Mouse (Mus musculus) gastrocnemius, postnatal 25 days (tissue): Measurements from ENCODE around the gene Slc2a5. TPM values are rescaled to one million over a fixed set of nuclear protein-coding genes. Genes with fewer than 3 reads are reported as not detected.

Source experiments
- DNase-seq: peaks from one replicate; pipeline ENCODE4 v3.0.0; 2022
- long read RNA-seq, 2 experiments: library from polyadenylated mRNA; stranded (forward); transcript quantifications; one replicate each; pipeline ENCODE4 v2.0.0; 2021
- total RNA-seq, 2 experiments: library from RNA; stranded (reverse); gene quantifications; 1 replicate in 1 of 2; 2 replicates in 1 of 2; pipeline ENCODE4 v1.2.3; 2021

The Slc2a5 gene
- total RNA-seq = under 1 TPM in 1 of 2 experiments, not detected in 1; 0.54 TPM
- long read RNA-seq, experiment 1 = 0 reads
- long read RNA-seq, experiment 2 = 0 reads

DNA sequence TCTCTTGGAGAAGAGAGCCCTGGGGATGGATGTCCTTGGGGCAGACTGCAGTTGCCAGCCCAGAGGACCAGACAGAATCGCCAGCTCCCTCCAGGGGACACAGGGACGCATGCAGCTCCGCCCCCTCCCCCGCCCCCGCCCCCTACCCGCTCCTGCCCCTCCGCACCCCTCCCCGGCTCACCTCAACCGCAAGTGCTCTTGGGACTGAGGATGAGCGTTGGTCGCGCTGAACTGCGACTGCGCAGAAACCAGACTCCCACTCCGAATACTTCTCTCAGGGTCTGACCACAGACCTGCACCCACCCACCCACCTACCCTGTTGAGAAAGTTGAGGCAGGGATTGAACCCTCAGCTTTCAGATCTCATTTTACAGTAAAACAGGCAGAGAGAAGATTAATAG, at the start of gene Slc2a5:
Gene Slc2a5, plus strand, starts transcription at position 229 of the 400 bp plus-strand sequence.
- no peak for DNase-seq

DNA sequence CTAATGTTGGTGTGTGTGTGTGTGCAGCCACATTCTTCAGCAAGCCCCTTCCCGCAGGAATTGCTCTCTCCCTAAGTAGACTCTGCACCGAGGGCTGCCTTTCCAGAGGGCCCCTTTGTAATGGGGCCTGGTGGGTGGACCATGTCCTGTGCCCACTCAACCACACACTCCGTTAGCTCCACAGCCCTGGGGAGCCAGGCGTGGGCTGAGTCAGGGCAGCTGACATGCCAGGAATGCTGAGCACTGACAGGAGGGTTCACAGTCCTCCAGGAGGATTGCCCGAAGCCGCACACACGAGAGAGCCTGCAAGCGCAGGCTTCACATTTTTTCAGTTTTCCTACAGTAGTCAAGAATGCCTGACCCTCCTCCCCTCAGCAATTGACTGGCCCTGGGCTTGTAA, 48.9 kb upstream of the Slc2a5 start:
- no peak for DNase-seq

DNA sequence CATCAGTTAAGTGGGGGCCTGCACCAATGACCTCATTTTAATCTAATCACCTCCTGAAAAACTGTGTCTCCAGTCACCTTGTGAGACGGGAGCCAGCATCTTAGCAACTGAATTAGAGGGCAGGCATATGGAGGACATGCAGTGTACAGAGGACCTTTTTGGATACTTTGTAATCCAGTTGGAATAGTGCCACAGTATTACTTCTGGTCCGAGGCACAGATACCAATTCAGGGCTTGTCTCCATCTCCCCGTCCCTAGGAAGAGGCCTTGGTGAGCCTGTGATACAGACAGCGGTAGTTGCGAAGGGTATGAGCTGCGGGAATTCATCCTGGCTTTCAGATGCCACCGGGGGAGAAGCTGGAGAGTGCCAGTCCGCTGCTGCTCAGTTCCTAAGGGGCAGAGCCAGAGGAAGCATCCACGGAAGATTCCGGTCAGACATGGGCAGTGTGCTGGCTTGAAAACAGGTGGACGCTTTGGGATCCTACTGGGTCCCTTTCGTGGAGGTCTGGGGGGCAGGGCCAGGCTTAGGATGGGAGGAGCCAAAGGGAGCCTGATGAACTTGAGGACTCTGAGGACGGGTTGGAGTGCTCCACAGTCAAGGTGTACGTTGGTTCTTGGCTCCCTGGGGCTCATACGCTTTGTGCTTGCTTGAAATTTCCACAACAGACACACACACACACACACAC, 46.5 kb upstream of the Slc2a5 start:
- DNase-seq = no peak

DNA sequence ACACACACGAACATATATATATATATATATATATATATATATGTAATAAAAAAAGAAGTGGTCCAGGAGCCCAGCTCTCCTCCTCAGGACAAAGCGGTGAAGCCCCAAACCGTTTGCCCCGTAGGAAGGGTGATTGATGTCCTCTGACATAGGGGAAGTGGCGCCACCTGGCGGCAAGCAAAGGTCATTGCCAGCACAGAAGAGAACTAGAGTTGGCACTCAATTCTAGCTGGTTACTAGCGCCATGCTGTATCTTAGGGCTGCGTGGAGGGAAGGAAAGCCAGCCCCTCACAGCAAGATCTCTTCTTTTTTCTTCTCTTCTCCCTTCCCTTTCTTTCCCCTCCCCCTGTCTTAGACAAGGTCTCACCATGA, 46.0 kb upstream of the Slc2a5 start:
- DNase-seq = no peak

DNA sequence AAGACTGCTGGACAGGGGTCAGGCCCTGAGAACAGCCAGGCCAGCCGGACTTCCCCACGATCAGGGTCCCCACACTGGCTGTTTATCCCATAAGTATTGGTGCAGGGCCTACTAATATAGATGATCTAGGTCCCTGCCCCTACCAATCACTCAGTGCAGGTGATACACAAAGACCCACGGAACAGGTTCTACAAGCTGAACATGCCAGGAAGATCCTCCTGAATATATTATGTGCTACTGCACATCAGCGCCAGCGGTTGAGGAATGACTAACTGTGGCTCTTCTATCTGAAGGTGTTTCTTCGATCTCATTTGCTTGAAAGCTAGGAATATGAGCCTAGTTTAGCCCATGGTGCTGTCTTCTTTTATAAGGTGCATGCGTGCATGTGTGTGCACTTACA, 43.7 kb upstream of the Slc2a5 start:
- DNase-seq = no peak

DNA sequence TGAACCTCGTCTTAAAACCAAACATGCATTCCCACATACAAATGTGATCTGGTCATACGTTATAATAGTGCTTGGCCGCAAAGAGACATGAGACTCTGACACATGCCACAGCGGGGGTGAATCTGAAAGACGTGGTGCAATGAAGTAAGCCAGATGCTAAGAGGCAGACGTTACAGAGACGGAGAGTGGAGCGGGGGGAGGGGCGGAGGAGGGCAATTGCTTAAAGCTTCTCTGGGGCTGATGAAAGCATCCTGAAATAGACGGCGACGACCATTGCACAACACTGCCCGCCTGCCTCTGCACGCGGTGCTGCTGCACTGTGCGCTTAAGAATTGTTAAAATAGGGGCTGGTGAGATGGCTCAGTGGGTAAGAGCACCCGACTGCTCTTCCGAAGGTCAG, 42.9 kb upstream of the Slc2a5 start:
- DNase-seq = no peak

DNA sequence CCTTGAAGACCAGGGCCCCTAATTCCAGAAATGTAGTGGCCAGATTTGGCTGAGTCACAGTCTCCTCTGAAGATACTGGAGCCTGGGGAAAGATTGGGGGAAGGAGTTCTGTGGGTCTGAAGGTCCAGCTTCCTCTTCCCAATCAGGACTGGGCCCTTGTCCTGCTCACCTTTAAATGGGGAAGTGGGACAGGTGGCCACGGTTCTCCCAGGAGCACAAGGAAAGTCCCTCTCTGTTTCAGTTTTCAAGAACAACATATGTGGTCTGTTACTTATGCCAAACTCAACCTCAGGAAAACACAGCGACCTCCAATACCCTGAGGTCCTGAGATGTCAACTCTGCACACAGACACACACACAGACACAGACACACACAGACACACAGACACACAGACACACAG, 40.4 kb upstream of the Slc2a5 start:
- DNase-seq = no peak

DNA sequence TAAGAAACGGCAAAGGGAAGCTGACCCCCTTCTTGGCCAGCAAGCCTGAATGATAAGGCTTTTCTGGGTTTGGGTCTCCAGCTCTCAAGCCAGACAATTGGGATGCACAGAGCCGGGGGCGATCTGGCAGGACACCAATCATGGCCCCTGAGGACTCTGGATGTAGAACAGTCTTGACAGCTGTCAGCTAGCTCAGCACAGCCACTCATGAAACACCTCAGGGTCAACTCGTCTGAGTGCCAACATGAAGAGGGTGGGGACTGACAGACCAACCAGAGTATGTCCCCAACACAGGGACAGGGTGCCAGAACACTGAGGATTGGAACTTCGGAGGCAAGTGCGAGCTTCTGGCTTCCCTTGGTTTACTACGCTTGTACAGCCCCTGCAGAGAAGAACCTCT, 39.8 kb upstream of the Slc2a5 start:
- no peak for DNase-seq

DNA sequence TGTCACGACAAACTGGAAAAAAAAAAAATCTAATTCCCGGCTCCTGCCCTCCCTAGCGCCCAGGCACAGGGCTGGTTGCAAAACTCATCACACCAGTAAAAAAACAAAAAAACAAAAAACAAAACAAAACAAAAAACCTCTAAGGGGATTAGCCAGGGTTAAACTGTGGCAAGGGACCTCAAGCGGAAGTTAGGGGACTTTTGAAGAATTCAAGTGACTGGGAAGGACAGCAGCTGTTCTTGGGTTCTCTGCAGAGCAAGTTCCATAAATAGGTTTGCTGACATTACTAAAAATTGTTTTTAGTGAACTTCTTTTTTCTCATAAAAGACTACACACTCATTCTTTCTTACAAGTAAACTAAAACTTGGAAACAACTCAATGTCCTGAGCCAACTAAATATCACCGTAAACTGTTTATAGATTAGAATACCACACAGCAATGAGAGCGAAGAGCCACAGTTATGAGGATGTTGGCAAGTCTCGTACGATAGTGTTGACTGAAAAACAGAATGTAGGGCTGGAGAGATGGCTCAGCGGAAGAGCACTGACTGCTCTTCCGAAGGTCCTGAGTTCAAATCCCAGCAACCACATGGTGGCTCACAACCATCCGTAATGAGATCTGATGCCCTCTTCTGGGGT, 38.6 kb upstream of the Slc2a5 start:
- no peak for DNase-seq

DNA sequence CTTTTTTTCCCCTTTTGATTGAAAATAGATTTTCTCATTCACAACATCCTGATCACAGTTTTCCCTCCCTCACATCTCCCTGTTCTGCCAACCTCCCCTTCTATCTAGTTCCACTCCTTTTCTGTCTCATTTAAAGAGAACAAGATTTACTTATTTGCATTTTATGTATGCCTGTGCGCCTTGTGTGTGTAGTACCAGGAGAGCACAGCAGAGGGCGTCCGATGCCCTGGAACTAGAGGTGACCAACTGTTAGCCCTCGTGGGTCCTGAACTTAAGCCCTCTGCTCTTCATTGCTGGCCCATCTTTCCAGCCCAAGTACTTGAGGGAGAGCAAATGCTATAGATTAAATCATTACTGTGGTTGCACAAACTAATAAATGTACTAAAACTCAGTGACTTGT, 33.7 kb upstream of the Slc2a5 start:
- no peak for DNase-seq

DNA sequence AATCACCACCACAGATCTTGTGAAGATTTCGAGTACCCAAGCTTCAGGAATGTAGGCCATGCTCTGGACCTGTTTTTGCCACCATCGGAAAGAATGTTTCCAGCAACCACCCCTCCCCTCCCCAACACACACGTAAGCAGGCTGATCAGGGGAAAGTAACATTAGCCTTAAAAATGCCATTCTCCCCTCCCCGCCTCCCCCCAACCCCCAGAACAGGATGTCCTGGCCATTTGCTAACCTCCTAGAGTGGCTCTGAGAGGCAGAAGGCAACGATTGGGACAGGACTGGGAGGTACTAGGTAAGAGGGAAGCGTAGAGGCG, 32.3 kb upstream of the Slc2a5 start:
- DNase-seq = no peak

DNA sequence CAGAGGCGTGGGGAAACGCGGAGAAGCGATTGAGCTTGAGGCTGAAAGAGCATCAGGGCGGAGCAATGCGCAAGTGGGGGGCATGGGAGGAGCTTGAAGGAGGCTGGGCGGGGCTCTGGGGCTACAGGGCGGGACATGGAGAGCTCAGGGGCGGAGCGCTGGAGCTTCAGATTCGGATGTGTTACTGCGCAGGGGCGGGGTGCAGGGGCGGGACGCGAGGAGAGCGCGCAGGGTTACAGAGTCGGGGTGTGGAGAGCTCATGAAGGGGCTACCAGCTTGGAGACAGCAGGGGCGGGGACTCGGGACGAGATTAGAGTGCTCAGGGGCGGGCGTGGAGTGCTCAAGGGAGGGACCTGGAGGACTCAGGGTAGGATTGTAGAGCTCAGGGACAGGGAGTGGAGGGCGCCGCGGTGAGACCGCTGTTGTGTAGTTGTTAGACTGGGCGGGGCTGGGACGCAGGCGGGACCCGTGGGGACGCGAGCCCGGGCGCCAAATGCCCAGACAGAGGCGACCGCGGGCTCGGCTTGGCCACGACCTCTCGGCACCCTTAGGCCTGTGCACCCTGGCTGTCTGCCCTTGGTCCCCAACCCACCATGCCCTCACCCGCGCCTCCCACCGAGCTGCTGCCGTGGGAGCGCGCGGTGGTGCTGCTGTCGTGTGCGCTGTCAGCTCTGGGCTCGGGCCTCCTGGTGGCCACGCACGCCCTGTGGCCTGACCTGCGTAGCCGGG, 31.8 kb upstream of the Slc2a5 start, which contains the start of gene Gpr157:
Gene Gpr157, plus strand, starts transcription at position 205 of the 729 bp plus-strand sequence.
- DNase-seq = peak; percentile 95

DNA sequence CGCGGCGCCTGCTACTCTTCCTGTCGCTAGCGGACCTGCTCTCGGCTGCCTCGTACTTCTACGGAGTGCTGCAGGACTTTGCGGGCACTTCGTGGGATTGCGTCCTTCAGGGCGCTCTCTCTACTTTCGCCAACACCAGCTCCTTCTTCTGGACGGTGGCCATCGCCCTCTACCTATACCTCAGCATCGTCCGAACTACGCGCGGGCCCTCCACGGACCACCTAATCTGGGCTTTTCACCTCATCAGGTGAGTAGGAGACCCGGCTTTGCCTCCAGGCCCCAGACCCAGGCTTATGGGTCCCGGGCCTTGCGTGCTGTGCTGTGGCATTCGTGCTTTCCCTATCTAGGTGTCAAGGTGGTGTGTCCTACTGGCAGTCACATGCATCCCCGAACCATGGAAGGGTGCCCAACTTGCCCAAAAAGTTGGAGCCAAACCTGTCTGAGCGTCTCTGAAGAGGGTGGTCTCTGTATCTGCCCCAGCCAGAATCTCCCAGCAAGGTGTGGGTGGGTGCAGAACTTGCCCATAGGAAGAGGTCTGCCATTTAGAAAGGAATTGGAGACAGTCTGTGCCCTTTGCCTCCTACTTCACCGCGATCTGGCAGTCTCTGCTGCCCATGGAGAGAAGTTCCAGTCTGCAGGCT, 31.1 kb upstream of the Slc2a5 start:
- peak; percentile 34 for DNase-seq

DNA sequence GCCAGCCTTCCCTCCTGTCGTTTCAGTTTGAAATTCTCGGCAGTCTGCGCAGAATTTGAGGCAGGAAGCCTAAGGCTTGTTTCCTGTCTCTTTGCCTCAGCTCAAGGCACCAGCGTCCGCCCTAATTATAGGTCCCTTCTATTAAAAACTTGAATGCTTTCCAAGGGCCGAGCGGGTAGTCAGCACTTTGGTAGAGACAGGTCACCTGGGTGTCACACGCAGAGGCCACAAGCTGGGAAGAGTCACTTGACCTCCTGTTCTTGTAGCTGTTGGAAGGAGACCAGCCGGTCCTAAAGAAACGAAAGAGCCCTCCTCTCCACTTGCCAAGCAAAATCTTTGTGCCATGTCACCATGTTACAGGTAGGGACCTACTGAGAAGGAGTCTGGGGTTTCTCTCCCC, 30.0 kb upstream of the Slc2a5 start:
- DNase-seq = peak; percentile 51

DNA sequence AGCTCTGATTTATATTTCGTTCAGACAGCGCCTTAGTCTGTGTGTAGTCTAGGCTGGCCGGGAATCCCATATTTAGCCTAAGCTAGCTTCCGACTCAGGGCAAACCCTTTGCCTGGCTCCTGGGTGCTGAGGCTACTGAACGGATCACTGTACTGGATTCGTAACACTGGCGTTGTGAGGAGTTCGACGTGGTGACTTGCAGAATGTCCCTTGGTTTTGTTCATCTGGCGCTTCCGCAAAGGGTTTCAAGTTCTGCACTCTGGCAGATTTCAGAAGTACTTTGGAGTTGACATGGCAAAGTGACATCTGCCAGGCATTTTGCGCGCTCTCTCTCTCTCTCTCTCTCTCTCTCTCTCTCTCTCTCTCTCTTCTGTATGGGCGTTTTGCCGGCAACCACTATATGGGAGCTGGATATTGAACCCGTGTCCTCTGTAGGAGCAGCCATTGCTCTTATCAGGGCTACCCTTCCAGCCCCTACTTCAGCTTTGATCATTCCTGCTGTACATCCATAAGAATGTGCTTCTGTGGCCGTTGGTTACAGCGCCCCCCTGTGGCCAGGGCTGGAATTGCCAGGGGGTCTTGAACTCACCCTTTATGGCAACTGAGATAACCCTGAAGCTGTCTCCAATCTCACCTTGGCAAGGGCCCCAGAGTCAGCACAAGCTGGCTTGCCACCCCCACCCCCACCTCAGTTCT, 27.0 kb upstream of the Slc2a5 start:
- DNase-seq = no peak

DNA sequence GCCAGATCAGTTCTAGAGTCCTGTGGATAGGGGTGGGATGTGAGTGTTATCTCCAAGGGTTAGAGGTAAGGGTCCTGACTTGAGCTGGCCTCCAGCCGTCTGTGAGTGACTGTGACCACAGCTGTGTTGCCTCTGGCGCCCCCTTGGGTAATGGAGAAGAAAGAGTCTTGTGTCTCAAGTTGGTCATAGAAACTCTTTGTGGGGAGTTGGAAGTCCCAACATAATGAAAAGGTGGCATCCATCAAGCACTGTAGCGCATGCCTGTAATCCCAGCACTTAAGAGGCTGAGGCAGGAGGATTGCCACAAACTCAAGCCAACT, 26.5 kb upstream of the Slc2a5 start:
- DNase-seq = no peak

DNA sequence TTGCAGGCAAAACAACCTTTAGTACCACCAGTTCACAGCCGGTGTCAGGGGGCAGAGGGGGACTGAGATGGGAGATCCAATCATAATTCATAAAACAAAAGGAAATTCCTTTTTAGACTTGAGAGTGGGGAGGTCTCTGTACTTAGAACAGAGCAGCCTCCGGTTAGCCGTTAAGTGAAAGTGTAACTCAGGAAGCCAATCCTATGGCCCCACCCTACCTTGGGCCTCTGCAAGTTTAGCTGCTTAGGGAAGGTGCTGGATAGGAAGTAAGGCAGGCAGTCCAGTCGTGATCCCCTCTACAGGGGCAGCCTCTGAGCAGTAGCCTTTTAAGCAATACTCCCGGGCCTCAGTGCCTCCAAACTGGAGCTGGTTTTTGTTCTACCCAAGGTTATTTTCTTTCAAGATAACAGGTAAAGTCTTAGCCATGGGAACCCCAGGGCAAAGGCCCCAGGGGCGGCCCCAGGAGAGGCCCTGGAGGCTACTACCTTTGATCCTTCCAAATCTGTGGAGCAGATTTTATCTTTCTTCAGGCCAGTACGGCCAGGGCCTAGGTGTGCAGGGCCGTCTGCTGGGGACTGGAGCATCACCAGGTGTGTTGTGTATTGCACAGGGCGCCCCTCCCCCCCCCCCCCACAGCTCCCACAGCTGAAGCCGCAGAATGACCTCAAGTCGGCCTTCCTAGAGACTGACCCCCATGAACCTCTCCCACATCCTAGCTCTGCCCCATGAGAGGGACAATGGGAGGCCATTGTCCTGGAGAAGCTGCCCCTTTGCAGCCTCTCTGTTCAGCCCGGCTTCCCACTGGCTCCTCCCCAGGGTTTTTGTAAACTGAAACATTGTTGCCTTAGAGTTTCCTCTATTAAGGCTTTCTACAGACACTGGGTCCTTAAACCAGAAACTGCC, 25.3 kb upstream of the Slc2a5 start:
- no peak for DNase-seq

DNA sequence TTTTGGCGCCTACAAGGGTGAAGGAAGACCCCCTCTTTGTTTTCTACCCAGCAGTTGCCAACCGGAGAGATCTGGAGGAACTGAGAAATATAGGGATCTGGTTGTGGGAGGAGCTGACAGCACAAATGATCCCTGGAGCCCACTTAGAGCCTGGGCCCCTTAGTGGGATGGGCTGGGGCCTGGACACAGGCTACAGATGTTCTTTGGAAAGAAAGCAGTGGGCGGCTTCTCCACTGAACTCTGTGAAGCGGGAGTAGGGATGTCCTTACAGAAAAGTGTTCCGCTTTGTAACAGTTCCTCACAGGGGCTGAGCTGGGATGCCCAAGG, 24.7 kb upstream of the Slc2a5 start:
- no peak for DNase-seq

DNA sequence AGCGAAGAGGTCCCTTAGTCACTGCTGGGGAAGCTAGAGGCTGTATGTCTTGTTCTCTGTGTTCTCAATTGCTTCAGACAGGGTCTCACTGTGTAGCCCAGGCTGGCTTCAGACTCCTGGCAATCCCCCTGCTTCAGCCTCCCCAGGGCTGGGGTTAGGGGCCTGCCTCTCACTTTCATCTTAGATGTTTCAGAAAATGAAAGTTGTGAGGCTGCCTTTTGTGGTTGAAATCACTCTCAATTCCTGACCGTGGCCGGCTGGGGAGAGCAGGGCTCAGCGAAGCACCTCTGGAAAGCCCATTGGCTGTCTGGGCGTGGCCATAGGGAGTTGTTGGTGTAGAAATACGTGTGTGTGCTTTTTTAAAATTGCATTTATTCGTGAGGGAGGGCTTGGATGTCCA, 22.8 kb upstream of the Slc2a5 start:
- DNase-seq = no peak

DNA sequence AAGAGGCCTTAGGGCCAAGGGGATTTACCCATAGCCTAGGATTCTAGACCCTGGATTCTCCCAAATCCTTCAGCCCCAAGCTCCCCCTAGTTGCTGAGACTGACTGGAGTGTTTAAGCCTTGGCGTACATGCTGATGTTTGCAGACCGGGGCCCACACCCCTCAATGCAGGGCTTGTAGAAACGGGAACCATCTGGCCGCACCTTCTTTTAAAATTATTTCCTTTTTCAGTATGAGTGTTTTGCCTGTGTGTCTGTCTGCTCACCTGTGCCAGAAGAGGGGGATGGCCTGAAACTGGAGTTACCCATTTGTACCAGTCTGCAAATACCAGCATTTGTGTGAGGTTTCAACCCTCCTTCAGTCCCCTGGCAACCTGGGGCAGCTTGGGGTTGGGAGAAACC, 21.2 kb upstream of the Slc2a5 start:
- no peak for DNase-seq

DNA sequence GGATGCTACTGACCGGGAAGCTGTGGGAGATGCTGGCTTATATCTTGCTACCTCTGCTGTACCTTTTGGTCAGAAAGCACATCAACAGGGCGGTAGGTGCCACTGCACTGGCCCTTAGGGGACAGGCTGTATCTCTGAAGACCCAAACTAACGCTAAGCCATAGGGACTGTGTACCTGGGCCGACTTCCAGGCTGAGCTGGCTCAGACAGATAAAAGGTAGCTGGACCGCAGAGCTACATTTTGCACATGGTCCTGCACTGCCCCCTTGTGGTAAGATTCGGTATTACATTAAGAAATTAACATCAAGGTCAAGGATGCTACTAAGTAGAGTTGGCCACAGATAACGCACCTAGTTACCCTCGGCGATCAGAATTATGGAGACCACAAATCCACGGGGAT, 20.2 kb upstream of the Slc2a5 start:
- peak; percentile 42 for DNase-seq

DNA sequence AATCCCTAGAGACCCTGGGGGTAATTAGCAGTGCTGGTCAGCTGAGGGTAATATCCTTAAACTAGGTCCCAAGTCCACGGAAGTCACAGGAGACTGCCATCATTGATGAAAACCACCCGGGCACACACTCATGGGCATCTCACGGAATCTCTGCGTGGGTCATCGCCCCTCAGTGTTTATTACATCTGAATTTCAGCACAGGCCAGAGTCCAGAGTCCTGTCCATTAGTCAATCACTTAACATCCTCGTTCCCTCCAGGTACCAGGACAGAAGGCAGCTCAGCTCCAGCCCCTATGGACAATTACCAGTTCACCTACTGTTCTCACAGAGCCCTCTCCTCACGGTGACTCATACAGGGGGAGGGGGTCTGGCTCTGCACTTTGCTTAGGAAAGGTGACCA, 16.3 kb upstream of the Slc2a5 start:
- DNase-seq = no peak
